Mouse (Mus musculus): ENCODE measurements around the gene Lrig2. TPM values are rescaled to one million over a fixed set of nuclear protein-coding genes. Genes with fewer than 3 reads are reported as not detected.

Lrig2 gene
- polyA plus RNA-seq, 1 experiment: 2.3 TPM

GRCm38 (mm10) chr3:104361814-104362213, 149.9 kb downstream of the Lrig2 start:
- TF ChIP-seq GATA1 (IDR thresholded peaks at IDR 0.05; ENCODE audit: low read length): no peak

GRCm38 (mm10) chr3:104360325-104360724, 151.4 kb downstream of the Lrig2 start:
- no peak for TF ChIP-seq GATA1 (IDR thresholded peaks at IDR 0.05; ENCODE audit: low read length)

GRCm38 (mm10) chr3:104359225-104360135, 152.2 kb downstream of the Lrig2 start:
- no peak for TF ChIP-seq GATA1 (IDR thresholded peaks at IDR 0.05; ENCODE audit: low read length)

- no peak for TF ChIP-seq GATA1 (IDR thresholded peaks at IDR 0.05; ENCODE audit: low read length)
Measured at GRCm38 (mm10) chr3:104358747-104359146, 153.0 kb downstream of the Lrig2 start.

GRCm38 (mm10) chr3:104356106-104356505, 155.6 kb downstream of the Lrig2 start:
- TF ChIP-seq GATA1 (IDR thresholded peaks at IDR 0.05; ENCODE audit: low read length): no peak

GRCm38 (mm10) chr3:104353884-104354283, 157.8 kb downstream of the Lrig2 start:
- TF ChIP-seq GATA1 (IDR thresholded peaks at IDR 0.05; ENCODE audit: low read length): no peak

GRCm38 (mm10) chr3:104352358-104353060, 159.2 kb downstream of the Lrig2 start:
- TF ChIP-seq GATA1 (IDR thresholded peaks at IDR 0.05; ENCODE audit: low read length): no peak

- TF ChIP-seq GATA1 (IDR thresholded peaks at IDR 0.05; ENCODE audit: low read length): no peak
Measured at GRCm38 (mm10) chr3:104350253-104350945, 161.3 kb downstream of the Lrig2 start.

GRCm38 (mm10) chr3:104349847-104350228, 161.9 kb downstream of the Lrig2 start:
- no peak for TF ChIP-seq GATA1 (IDR thresholded peaks at IDR 0.05; ENCODE audit: low read length)

GRCm38 (mm10) chr3:104349203-104349846, 162.4 kb downstream of the Lrig2 start:
- TF ChIP-seq GATA1 (IDR thresholded peaks at IDR 0.05; ENCODE audit: low read length): no peak

Other genes with a start within 250 kb of the Lrig2 start
- gene Slc16a1, start 126.8 kb upstream of the Lrig2 start, polyA plus RNA-seq (2012): 70.1 and 98.8 TPM in 2 replicates